Mouse (Mus musculus): ENCODE data around the gene Cxcl2. TPM values are rescaled to one million over a fixed set of nuclear protein-coding genes. Genes with fewer than 3 reads are reported as not detected.

Cxcl2 gene
- polyA plus RNA-seq, 1 experiment from 2014 or later: 0.30 TPM

GRCm38 (mm10) chr5:90866770-90867169 lies 36.9 kb upstream of the Cxcl2 start:
- H3K36me3 ChIP-seq (ENCODE audit: control insufficient read depth, insufficient read depth): no peaks in the 10 kb centered on the region
- no peak overlapping the region for H3K4me2 ChIP-seq (replicated peaks; ENCODE audit: low read depth)
- TF ChIP-seq CTCF (IDR thresholded peaks at IDR 0.05; ENCODE audit: low read depth): peak; percentile 57
- H3K4me3 ChIP-seq (ENCODE audit: low read depth, low read length): no peak overlapping the region
- no peak for ATAC-seq
- no peak overlapping the region for H3K27ac ChIP-seq (ENCODE audit: low read depth, low read length)
- no peaks in the 10 kb centered on the region for H3K27me3 ChIP-seq (replicated peaks; ENCODE audit: control insufficient read depth, insufficient read depth, low read length)
- H3K4me1 ChIP-seq (replicated peaks; ENCODE audit: control insufficient read depth, insufficient read depth, low read length): no peaks in the 10 kb centered on the region
- H3K9me3 ChIP-seq (ENCODE audit: control insufficient read depth): no peaks in the 10 kb centered on the region
- H3K9ac ChIP-seq (ENCODE audit: low read depth, low read length): no peak overlapping the region

- Histone ChIP-seq H3K4me2 (replicated peaks; ENCODE audit: low read depth) (no peak overlapping the region), H3K4me3 (ENCODE audit: low read depth, low read length) (no peak overlapping the region), H3K9me3 (ENCODE audit: control insufficient read depth) (no peaks in the 10 kb centered on the region), H3K9ac (ENCODE audit: low read depth, low read length) (no peak overlapping the region), H3K27me3 (replicated peaks; ENCODE audit: control insufficient read depth, insufficient read depth, low read length) (no peaks in the 10 kb centered on the region), H3K4me1 (replicated peaks; ENCODE audit: control insufficient read depth, insufficient read depth, low read length) (0 out of 2 replicates have a peak, but pooled peaks cover 14% of the 10 kb centered on the region), H3K36me3 (ENCODE audit: control insufficient read depth, insufficient read depth) (no peaks in the 10 kb centered on the region), H3K27ac (ENCODE audit: low read depth, low read length) (no peak overlapping the region)
- peak; percentile 97 for ATAC-seq
- TF ChIP-seq CTCF (IDR thresholded peaks at IDR 0.05; ENCODE audit: low read depth): no peak
- 34% methylated on average over 7 of the region's 7 CpGs for WGBS
Observed at GRCm38 (mm10) chr5:90872377-90872776, 31.3 kb upstream of the Cxcl2 start.

- Histone ChIP-seq H3K9me3 (ENCODE audit: control insufficient read depth) (no peaks in the 10 kb centered on the region), H3K4me2 (replicated peaks; ENCODE audit: low read depth) (no peak overlapping the region), H3K36me3 (ENCODE audit: control insufficient read depth, insufficient read depth) (no peaks in the 10 kb centered on the region), H3K9ac (ENCODE audit: low read depth, low read length) (no peak overlapping the region), H3K4me1 (replicated peaks; ENCODE audit: control insufficient read depth, insufficient read depth, low read length) (0 out of 2 replicates have a peak, but pooled peaks cover 14% of the 10 kb centered on the region), H3K27ac (ENCODE audit: low read depth, low read length) (no peak overlapping the region), H3K27me3 (replicated peaks; ENCODE audit: control insufficient read depth, insufficient read depth, low read length) (no peaks in the 10 kb centered on the region), H3K4me3 (ENCODE audit: low read depth, low read length) (no peak overlapping the region)
- 55% methylated on average over 4 of the region's 4 CpGs for WGBS
- peak; percentile 24; the same call in 1 of the 2 replicates for TF ChIP-seq CTCF (IDR thresholded peaks at IDR 0.05; ENCODE audit: low read depth)
- ATAC-seq: no peak
Observed at GRCm38 (mm10) chr5:90876045-90876444, 27.6 kb upstream of the Cxcl2 start.

GRCm38 (mm10) chr5:90876471-90877172 lies 27.0 kb upstream of the Cxcl2 start:
- Histone ChIP-seq H3K4me2 (replicated peaks; ENCODE audit: low read depth) (no peak overlapping the region), H3K27me3 (replicated peaks; ENCODE audit: control insufficient read depth, insufficient read depth, low read length) (no peaks in the 10 kb centered on the region), H3K4me3 (ENCODE audit: low read depth, low read length) (no peak overlapping the region), H3K36me3 (ENCODE audit: control insufficient read depth, insufficient read depth) (no peaks in the 10 kb centered on the region), H3K27ac (ENCODE audit: low read depth, low read length) (no peak overlapping the region; the same call in 1 of the 2 replicates), H3K4me1 (replicated peaks; ENCODE audit: control insufficient read depth, insufficient read depth, low read length) (0 out of 2 replicates have a peak, but pooled peaks cover 14% of the 10 kb centered on the region), H3K9me3 (ENCODE audit: control insufficient read depth) (no peaks in the 10 kb centered on the region), H3K9ac (ENCODE audit: low read depth, low read length) (no peak overlapping the region)
- no peak for TF ChIP-seq CTCF (IDR thresholded peaks at IDR 0.05; ENCODE audit: low read depth)
- 61% methylated on average over 8 of the region's 8 CpGs for WGBS
- peak; percentile 25; the same call in 1 of the 2 replicates for ATAC-seq

GRCm38 (mm10) chr5:90877173-90877512 lies 26.5 kb upstream of the Cxcl2 start:
- no peak for TF ChIP-seq CTCF (IDR thresholded peaks at IDR 0.05; ENCODE audit: low read depth)
- no peak overlapping the region for H3K4me3 ChIP-seq (ENCODE audit: low read depth, low read length)
- 0 out of 2 replicates have a peak, but pooled peaks cover 14% of the 10 kb centered on the region for H3K4me1 ChIP-seq (replicated peaks; ENCODE audit: control insufficient read depth, insufficient read depth, low read length)
- H3K9ac ChIP-seq (ENCODE audit: low read depth, low read length): no peak overlapping the region
- no peak overlapping the region for H3K4me2 ChIP-seq (replicated peaks; ENCODE audit: low read depth)
- no peak overlapping the region; the same call in 1 of the 2 replicates for H3K27ac ChIP-seq (ENCODE audit: low read depth, low read length)
- peak; percentile 69 for ATAC-seq
- H3K36me3 ChIP-seq (ENCODE audit: control insufficient read depth, insufficient read depth): no peaks in the 10 kb centered on the region
- H3K9me3 ChIP-seq (ENCODE audit: control insufficient read depth): no peaks in the 10 kb centered on the region
- H3K27me3 ChIP-seq (replicated peaks; ENCODE audit: control insufficient read depth, insufficient read depth, low read length): no peaks in the 10 kb centered on the region

- Histone ChIP-seq H3K4me1 (replicated peaks; ENCODE audit: control insufficient read depth, insufficient read depth, low read length) (0 out of 2 replicates have a peak, but pooled peaks cover 14% of the 10 kb centered on the region), H3K27ac (ENCODE audit: low read depth, low read length) (no peak overlapping the region), H3K27me3 (replicated peaks; ENCODE audit: control insufficient read depth, insufficient read depth, low read length) (no peaks in the 10 kb centered on the region), H3K9ac (ENCODE audit: low read depth, low read length) (no peak overlapping the region), H3K4me2 (replicated peaks; ENCODE audit: low read depth) (no peak overlapping the region), H3K36me3 (ENCODE audit: control insufficient read depth, insufficient read depth) (no peaks in the 10 kb centered on the region), H3K4me3 (ENCODE audit: low read depth, low read length) (no peak overlapping the region), H3K9me3 (ENCODE audit: control insufficient read depth) (no peaks in the 10 kb centered on the region)
- no peak for TF ChIP-seq CTCF (IDR thresholded peaks at IDR 0.05; ENCODE audit: low read depth)
- WGBS: 80% methylated on average over 3 of the region's 3 CpGs
- ATAC-seq: no peak
Observed at GRCm38 (mm10) chr5:90879307-90880014, 24.2 kb upstream of the Cxcl2 start.
